Mouse (Mus musculus): ENCODE results near the gene Yy1.

DNA sequence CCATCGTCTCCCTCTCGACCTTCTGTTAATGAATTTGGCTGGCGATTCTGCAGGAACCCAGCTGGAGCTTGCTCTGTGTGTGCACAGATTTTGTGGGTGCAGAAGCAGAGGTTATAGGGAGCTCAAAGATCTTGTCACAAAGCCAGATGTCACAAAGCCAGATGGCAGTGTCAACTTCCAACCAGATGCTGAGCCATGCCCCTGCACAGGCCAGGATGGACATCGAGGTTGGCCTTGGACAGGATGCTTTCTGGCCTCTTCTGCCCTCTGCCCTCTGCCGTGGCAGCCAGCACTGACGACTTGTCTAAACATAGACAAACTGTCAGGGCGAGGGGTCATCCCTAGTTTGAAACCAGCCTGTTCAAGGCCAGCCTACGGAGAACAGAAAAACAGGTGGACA is 57.4 kb downstream of the Yy1 start:
- TF ChIP-seq POLR2A (IDR thresholded peaks at IDR 0.05; ENCODE audit: low read depth, low read length), result no peak
- no peak for TF ChIP-seq CTCF (IDR thresholded peaks at IDR 0.05; ENCODE audit: extremely low read depth, insufficient read depth, insufficient read length, insufficient replicate concordance)
